Mouse (Mus musculus): Measurements from ENCODE around the gene Eno4.

The Eno4 gene

DNA sequence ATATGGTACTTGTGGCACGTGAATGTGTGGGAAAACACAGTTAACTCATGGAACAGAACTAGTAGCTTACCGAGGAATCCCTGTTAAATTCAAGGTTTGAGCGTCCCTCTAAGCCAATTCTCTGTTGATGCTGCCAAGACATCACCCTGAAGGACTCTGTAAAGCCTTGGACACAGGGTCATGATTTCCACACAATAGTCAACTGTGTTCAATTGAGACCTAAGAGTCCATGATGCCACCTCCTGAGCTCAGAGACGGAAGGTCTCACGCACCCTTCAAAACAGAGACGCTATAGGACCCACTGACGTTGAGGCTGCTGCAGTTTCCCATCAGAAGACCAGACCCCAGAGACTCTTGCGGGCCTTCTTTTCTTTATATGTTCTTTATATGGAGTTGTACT, 30.9 kb downstream of the Eno4 start:
- no peak for DNase-seq (ENCODE audit: low spot score in 2 of 2)

DNA sequence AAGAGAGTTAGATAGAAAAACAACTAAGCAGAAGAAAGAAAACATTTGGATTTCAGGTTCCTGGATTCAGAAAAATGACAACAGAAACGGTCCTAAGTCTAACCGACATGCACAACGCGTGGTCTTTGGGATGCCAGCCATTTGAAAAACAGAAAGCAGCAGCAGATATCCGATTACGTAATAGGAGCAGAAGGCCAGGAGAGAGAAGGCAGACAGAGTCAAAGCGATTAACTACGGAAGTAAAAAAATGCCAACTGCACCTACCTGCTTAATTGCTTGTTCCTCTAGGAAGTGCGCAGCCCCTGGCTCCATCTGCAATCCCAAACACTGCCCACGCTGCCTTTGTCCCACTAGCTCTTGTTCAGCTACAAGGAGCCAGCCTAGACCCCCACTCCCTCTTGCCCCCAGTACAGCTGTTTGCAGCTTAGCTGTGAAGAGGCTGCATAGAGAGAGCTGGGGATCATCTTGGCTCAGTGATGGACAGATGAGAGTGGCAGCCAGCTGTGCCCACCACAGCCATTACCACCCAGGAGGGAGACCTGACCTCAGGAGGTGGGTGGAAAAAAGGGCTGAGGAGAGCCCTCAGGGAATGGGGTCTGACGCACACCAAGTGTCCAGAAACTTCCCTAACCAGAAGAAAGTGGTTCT, 32.1 kb downstream of the Eno4 start:
- no peak for DNase-seq (ENCODE audit: low spot score in 2 of 2)

DNA sequence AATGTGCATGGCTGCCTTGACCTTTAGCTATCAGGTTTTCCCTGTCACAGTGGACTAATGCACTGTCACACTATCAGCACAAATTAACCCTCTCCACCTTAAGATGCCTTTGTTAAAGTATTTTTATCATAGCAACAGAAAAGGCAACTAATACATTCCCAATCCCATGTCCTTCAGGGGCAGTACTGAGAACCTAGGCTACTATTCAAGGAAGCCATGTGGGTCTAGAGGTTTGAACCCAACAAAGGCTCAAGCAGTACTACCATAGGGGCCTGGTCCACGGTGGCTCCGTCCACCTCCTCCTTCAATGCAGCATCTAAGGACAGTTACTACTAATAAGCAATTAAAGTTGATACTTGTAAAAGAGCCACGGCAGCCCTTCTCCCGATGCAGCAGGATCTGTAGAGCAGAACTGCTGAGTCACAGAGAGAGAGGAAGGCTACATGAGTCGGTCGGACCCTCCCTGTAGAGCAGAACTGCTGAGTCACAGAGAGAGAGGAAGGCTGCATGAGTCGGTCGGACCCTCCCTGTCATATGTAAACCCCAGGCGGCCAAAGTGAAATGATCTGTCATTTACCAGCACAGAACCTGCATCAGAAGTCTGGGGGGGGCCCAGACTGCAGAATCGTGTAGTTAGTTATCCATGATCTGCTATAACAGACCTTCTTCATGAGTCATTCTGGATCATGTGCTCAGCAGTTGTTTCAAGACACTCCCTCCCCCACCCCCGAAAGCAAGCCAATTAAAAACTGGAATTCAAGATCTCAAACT, 35.4 kb downstream of the Eno4 start:
- no peak for DNase-seq (ENCODE audit: low spot score in 2 of 2)

DNA sequence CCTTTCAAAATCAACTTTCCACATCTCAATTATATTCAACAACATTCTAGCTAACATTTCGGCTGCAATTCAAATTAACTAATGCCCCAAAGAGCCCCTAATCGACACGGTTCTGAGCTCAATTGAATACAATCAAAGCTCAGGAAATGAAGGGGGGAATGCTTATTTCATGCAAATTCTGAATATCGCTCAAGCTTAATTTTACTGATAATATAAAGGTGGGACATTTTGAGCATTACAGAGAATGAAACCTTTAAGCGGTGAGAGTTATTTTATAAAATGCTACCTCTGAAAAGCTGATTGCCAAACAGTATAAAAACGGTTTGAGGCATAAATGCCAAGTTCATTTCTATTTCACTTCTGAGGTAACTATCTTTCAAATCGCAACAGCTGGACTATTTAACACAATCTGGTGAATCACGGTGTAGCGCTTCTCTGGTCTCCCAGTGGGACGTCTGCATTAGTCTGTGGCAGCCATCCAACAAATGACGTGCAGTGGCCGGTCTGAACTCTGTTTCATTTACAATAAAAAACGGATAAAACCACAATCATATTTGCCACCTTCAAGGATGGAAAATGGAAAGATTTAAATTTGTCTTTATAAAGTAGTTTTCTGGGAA, 36.3 kb downstream of the Eno4 start:
- no peak for DNase-seq (ENCODE audit: low spot score in 2 of 2)

DNA sequence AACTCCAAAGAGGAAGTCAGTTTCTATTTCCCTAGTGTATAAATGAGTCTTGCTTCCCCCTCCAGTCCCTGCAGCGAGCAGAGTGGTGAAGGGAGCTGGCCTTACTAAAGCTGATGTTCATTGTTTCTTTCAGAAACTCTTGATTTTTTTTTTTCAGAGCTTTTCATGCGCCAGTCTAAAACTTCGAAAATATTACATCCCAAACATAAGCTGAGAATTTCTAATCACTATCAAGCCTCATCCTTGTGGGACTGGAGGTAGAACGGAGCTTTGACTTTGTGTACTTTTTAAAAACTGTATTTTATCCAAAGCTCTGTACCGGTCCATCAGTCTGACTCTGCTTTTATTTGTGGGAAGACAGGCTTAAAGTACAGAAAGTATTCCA, 36.8 kb downstream of the Eno4 start:
- no peak for DNase-seq (ENCODE audit: low spot score in 2 of 2)

DNA sequence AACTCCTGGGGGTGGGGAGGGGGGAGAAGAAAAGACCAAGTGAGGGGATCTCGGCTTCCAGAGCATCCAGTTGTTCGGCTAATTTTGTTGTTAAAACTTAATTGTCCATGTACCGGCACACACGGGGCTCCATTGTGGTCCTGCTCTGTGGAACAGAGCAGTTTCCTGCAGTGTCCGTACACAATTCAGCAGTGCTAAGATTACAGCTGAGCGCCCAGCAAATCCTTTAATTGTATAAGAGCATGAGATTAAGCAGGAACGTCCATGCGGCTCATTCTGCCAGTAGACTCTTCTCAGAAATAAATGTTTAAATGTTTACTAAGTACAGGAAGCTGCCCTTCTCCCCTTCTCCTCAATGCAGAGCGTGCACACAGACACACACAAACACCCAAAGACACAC, 38.3 kb downstream of the Eno4 start:
- DNase-seq (ENCODE audit: low spot score in 2 of 2) = no peak

DNA sequence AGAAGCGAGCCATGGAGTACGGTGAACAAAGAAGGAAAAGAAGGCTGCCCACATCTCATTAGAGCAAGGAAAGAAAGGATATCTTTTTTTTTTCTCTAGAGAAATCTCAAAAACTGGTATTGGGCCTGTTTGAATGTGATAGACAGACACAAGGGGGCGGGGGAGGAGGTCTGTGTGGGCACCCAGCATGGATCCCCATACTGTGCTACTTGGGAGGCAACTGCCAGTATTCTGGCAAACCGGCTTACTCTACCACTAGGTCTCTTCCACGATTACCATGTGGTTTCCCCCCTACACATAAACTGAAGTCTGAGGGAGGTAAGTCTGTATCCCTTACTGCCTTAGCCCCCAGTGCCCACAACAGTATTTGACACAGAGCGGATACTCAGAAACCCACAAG, 59.6 kb downstream of the Eno4 start:
- DNase-seq (ENCODE audit: low spot score in 2 of 2) = no peak

DNA sequence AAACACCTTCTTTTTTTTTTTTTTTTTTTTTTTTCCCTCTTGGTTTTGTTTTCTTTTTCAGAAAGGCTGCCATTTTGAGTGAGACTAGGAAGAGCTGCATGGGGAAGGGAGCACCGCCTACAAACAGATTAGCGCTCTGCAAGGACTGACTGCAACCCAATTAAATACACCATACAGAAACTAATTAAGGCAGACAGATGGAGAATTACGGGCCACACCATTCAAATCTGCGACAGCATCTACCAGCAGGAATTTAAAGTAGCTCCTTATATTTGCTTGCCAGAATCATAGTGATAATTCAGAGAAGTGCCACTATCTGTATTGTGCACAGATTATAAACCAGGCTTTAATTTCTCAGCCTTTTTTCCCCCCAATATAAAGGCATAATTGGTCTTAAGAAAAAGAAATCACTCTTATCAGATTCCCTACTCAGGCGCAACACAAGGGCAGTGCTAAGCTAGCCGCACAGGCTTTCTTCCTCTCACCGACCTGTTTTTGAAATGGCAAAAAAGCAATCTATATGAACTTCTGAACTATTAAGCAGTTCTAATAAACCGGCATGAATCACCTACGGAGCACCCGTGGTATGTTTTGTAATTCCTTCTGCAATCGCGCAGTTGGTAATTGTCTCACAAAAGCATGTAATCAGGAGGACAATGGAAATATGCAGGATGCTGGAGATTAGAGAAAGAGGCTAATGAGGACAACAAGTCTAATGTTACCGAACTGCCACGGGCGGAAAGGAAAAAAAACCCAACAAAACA, 63.5 kb downstream of the Eno4 start:
- DNase-seq (ENCODE audit: low spot score in 2 of 2) = no peak

DNA sequence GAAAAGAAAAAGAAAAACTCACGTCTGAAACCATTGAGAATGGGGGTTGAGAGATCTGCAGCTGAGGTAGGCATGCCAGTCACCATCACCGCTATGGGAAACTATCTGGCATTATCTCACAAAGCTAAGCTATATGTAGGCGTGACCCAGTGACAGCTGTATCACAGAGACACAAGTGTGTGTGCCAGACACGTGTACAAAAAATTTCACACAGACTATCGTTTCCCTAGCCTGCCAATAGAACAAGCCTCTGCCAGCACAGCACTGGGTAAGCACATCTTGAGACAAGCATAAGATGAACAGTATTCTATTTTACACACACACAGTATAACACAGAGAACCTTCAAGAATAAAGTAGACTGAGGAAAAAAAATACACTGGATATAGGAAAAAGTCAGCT, 67.6 kb downstream of the Eno4 start:
- no peak for DNase-seq (ENCODE audit: low spot score in 2 of 2)
